Mouse (Mus musculus): Measurements from ENCODE around the gene Bicra.
A peak's percentile ranks its signal among the peaks of the same experiment; 100 is the strongest.

- no peak for TF ChIP-seq EP300 (IDR thresholded peaks at IDR 0.05)
- TF ChIP-seq CTCF (IDR thresholded peaks at IDR 0.05) = peak; percentile 91
Observed at GRCm38 (mm10) chr7:15975904-15976303, 71.8 kb downstream of the Bicra start.
